Mouse (Mus musculus) bone marrow, adult 2 months (tissue): ENCODE measurements around the gene Urb1.

ENCODE experiments used
- CTCF ChIP-seq: fragments of 200-500 bp; IDR thresholded peaks from 2 replicates; pipeline ENCODE4 v1.5.1; 2011; ENCODE audit warnings: low read length, control low read depth; ENCODE audit not compliant: control insufficient read depth, insufficient read depth
- POLR2A ChIP-seq: fragments of 200-500 bp; IDR thresholded peaks from 2 replicates; pipeline ENCODE4 v1.6.1; 2011; ENCODE audit warnings: low read depth, mild to moderate bottlenecking, control low read depth, low read length, borderline replicate concordance; ENCODE audit not compliant: control insufficient read depth

DNA sequence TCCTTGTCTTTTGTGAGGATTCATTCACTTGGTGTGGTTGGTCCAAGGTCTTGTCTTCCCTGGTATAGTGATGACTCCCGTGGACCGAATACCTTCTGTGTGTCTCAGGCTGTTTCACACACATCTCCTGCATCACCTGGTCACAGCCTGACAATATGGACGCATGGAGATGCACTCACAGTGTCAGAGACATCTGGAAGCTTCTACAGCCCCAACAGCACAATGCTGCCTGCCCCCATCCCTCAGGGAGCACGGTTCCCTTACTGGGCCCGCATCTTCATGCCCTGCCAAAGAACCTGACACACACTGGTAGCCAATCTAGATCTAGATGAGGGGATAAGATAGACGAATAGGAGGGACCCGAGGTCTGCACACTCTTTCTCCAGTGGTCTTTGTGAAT is 18.9 kb upstream of the Urb1 start:
- TF ChIP-seq CTCF: no peak
- no peak for TF ChIP-seq POLR2A
